Mouse (Mus musculus): ENCODE measurements at regions not wholly inside any gene's neighbourhood (a gene's known extent, or its start where the extent isn't known, plus 50 kb on each side); places are given as distances from the start of the nearest gene placed in this dataset.

DNA sequence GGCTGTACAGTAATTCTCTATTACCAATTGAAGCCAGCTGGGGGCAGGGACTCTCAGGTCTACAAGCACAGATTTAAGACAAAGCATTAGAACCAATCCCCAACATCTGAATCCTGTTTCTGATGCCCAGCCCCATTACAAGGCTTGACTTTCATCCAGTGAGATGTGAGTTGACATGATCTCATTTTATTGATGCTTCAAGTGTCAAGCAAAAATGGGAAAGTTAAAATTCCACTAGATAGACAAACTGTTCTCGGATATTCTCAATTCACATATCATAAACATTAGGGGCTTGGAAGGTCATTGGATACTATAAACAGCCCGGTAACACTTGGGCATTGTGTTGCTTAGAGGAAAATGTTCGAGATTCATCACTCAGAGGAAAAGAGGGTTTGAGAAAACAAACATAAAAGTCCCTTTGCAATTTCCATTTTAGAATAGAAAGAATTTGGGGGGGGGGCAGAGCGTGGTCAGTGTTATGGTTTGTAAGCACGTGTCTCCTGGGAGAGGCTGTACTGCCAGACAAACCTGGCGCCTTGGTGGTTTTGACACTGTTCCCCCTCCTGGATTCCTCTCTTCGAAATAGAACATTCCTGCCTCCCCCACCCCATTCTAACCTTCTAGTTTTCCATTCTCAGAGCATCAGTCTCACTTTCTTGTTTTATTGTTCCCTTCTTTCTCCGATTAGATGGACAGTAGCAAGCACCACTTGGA, 297.5 kb downstream of the Nuak1 start:
- no peak overlapping the region for H3K4me2 ChIP-seq (ENCODE audit: low read depth)
- no peak for TF ChIP-seq CTCF (IDR thresholded peaks at IDR 0.05; ENCODE audit: low read depth)
- no peak overlapping the region for H3K27ac ChIP-seq (ENCODE audit: low read depth, low read length)
- no peaks in the 10 kb centered on the region for H3K4me1 ChIP-seq (ENCODE audit: insufficient read depth)
- H3K9ac ChIP-seq: no peak overlapping the region
- no peak overlapping the region for H3K4me3 ChIP-seq (ENCODE audit: low read depth, low read length)
- H3K36me3 ChIP-seq (ENCODE audit: insufficient read depth): no peaks in the 10 kb centered on the region
- no peak for DNase-seq
- 81% methylated on average over 8 of the region's 8 CpGs for WGBS
- H3K27me3 ChIP-seq (ENCODE audit: insufficient read depth, low read length): no peaks in the 10 kb centered on the region
- H3K9me3 ChIP-seq (ENCODE audit: low read length): no peaks in the 10 kb centered on the region
- no peak for ATAC-seq

DNA sequence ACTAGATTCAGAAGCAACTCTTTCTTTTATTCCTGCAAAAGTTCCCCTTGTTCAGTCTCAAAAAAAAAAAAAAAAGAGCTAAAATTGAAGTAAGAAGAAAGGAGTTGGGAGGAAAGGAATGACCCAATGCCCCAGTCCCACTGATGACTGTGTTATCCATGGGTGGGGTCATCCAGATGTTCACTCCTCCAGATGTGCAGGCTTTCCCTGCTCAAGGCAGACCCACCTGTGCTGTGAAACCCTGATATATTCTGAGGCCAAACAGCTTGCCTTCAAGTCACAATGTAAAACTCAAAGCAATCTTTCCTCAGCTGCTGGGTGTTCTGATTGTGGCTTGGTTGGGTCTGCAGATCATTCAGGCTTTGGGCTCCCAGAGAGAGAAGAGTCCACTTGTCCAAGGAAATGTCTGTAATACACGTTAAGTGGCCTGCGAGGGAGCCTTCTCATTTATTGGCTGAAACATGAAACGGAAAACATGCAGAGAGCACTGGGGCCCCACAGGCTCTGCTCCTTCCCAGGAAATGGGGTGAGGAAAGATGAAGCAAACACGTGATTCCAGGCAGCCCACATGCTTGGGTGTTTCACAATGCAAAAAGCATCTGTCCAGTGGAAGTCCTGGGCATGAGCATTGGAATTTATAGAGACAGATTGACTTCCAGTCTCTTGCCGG, 296.6 kb downstream of the Nuak1 start:
- Histone ChIP-seq H3K27me3 (ENCODE audit: insufficient read depth, low read length) (no peaks in the 10 kb centered on the region), H3K9ac (no peak overlapping the region), H3K4me3 (ENCODE audit: low read depth, low read length) (no peak overlapping the region), H3K27ac (ENCODE audit: low read depth, low read length) (no peak overlapping the region), H3K4me2 (ENCODE audit: low read depth) (no peak overlapping the region), H3K36me3 (ENCODE audit: insufficient read depth) (no peaks in the 10 kb centered on the region), H3K9me3 (ENCODE audit: low read length) (no peaks in the 10 kb centered on the region), H3K4me1 (ENCODE audit: insufficient read depth) (no peaks in the 10 kb centered on the region)
- 70% methylated on average over 5 of the region's 5 CpGs for WGBS
- ATAC-seq (no peak), DNase-seq (no peak)
- no peak for TF ChIP-seq CTCF (IDR thresholded peaks at IDR 0.05; ENCODE audit: low read depth)

GRCm38 (mm10) chr10:84144344-84144687, 296.1 kb downstream of the Nuak1 start:
- DNase-seq: no peak
- Histone ChIP-seq H3K27ac (ENCODE audit: low read depth, low read length) (no peak overlapping the region), H3K4me3 (ENCODE audit: low read depth, low read length) (no peak overlapping the region), H3K27me3 (ENCODE audit: insufficient read depth, low read length) (no peaks in the 10 kb centered on the region), H3K9me3 (ENCODE audit: low read length) (no peaks in the 10 kb centered on the region), H3K9ac (no peak overlapping the region), H3K36me3 (ENCODE audit: insufficient read depth) (no peaks in the 10 kb centered on the region), H3K4me2 (ENCODE audit: low read depth) (no peak overlapping the region), H3K4me1 (ENCODE audit: insufficient read depth) (no peaks in the 10 kb centered on the region)
- no peak for ATAC-seq
- no peak for TF ChIP-seq CTCF (IDR thresholded peaks at IDR 0.05; ENCODE audit: low read depth)

GRCm38 (mm10) chr10:84147305-84147984, 293.0 kb downstream of the Nuak1 start:
- Histone ChIP-seq H3K4me3 (ENCODE audit: low read depth, low read length) (no peak overlapping the region), H3K27ac (ENCODE audit: low read depth, low read length) (no peak overlapping the region), H3K9me3 (ENCODE audit: low read length) (no peaks in the 10 kb centered on the region), H3K4me2 (ENCODE audit: low read depth) (no peak overlapping the region), H3K4me1 (ENCODE audit: insufficient read depth) (no peaks in the 10 kb centered on the region), H3K9ac (no peak overlapping the region), H3K27me3 (ENCODE audit: insufficient read depth, low read length) (no peaks in the 10 kb centered on the region), H3K36me3 (ENCODE audit: insufficient read depth) (no peaks in the 10 kb centered on the region)
- DNase-seq: no peak
- WGBS: 93% methylated on average over 2 of the region's 2 CpGs
- no peak for TF ChIP-seq CTCF (IDR thresholded peaks at IDR 0.05; ENCODE audit: low read depth)
- ATAC-seq: no peak

DNA sequence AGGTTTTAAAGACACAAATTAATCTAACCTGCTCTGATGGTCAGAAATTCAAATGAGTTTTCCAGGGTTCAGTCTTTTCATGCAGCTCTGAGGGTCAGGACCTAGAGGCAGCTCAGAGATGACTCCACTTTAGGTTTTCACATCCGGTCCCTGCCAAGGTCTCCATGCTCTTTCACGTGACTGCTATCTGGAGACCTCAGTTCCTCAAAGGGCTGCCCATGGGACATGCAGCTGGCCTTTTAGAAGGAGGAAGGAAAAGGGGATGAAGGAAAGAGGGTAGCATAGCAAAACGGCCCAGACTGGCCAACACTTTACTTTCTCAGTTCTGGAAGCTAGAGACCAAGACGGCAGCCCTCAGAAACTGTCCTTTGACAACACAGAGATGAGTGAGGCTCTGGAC, 276.6 kb downstream of the Nuak1 start:
- no peak for TF ChIP-seq CTCF (IDR thresholded peaks at IDR 0.05; ENCODE audit: low read depth)
- no peaks in the 10 kb centered on the region for H3K36me3 ChIP-seq (ENCODE audit: insufficient read depth)
- no peak overlapping the region for H3K27ac ChIP-seq (ENCODE audit: low read depth, low read length)
- H3K4me1 ChIP-seq (ENCODE audit: insufficient read depth): no peaks in the 10 kb centered on the region
- no peaks in the 10 kb centered on the region for H3K27me3 ChIP-seq (ENCODE audit: insufficient read depth, low read length)
- no peak overlapping the region for H3K4me2 ChIP-seq (ENCODE audit: low read depth)
- DNase-seq (no peak), ATAC-seq (no peak)
- 78% methylated on average over 4 of the region's 4 CpGs for WGBS
- H3K4me3 ChIP-seq (ENCODE audit: low read depth, low read length): no peak overlapping the region
- no peak overlapping the region for H3K9ac ChIP-seq
- H3K9me3 ChIP-seq (ENCODE audit: low read length): no peaks in the 10 kb centered on the region

GRCm38 (mm10) chr10:84165832-84166567, 274.4 kb downstream of the Nuak1 start:
- 75% methylated on average over 10 of the region's 10 CpGs for WGBS
- no peaks in the 10 kb centered on the region for H3K27me3 ChIP-seq (ENCODE audit: insufficient read depth, low read length)

GRCm38 (mm10) chr10:84166568-84166905, 273.9 kb downstream of the Nuak1 start:
- Histone ChIP-seq H3K9ac (no peak overlapping the region), H3K4me2 (ENCODE audit: low read depth) (no peak overlapping the region), H3K27me3 (ENCODE audit: insufficient read depth, low read length) (no peaks in the 10 kb centered on the region), H3K4me1 (ENCODE audit: insufficient read depth) (no peaks in the 10 kb centered on the region), H3K27ac (ENCODE audit: low read depth, low read length) (no peak overlapping the region), H3K4me3 (ENCODE audit: low read depth, low read length) (no peak overlapping the region), H3K36me3 (ENCODE audit: insufficient read depth) (no peaks in the 10 kb centered on the region), H3K9me3 (ENCODE audit: low read length) (no peaks in the 10 kb centered on the region)
- ATAC-seq (peak; percentile 85), DNase-seq (peak; percentile 76)
- TF ChIP-seq CTCF (IDR thresholded peaks at IDR 0.05; ENCODE audit: low read depth): peak; percentile 67
- WGBS: 42% methylated on average over 3 of the region's 3 CpGs

More at GRCm38 (mm10) chr10:84165832-84166567, 274.4 kb downstream of the Nuak1 start:
- Histone ChIP-seq H3K9ac (no peak overlapping the region), H3K36me3 (ENCODE audit: insufficient read depth) (no peaks in the 10 kb centered on the region), H3K4me3 (ENCODE audit: low read depth, low read length) (no peak overlapping the region), H3K9me3 (ENCODE audit: low read length) (no peaks in the 10 kb centered on the region), H3K27ac (ENCODE audit: low read depth, low read length) (no peak overlapping the region), H3K4me2 (ENCODE audit: low read depth) (no peak overlapping the region), H3K4me1 (ENCODE audit: insufficient read depth) (no peaks in the 10 kb centered on the region)
- no peak for ATAC-seq
- TF ChIP-seq CTCF (IDR thresholded peaks at IDR 0.05; ENCODE audit: low read depth): no peak
- no peak for DNase-seq

Measured in forebrain, postnatal 0 days (tissue).